Mouse (Mus musculus) Muller cell, postnatal 12 days (primary cell): Measurements from ENCODE around the gene Il34.
A peak's percentile ranks its signal among the peaks of the same experiment; 100 is the strongest.
"Not testable (repeated sequence)": the region's sequence is repeated elsewhere in the genome, so short reads cannot be mapped to it uniquely, and the experiment has no call there.

ENCODE experiments used
- DNase-seq: peaks from one replicate; pipeline ENCODE4 v3.0.0-alpha.2; 2015; ENCODE audit errors: inconsistent ontology term

Gene Il34

DNA sequence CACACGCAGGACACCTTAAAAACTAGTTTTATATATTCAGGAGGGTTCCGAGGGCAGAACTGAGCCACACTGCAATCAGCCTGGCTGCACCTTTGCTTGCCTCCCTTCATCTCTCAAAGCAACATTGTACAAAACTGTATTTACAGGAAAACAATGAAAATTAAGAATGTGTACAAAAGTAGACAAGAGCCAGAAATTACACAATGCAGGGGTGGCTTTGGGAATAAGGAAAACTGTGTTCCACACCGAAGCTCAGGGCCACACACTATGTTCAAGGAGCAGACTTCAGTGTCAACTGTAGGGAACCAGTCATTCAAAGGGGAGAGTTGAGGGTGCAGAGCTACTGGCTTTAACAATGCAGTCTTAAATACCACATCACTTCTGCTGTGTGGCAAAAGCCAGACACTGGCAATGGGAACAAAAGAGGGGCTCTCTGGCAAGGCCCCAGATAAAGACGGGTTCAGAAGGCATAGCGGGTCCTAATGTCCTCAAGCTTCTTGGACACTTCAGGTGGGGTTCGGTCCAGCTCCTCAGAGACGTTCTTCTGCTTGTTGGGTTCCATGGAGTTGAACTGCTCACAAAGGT is 4.8 kb upstream of the Il34 start:
- DNase-seq = no peak

DNA sequence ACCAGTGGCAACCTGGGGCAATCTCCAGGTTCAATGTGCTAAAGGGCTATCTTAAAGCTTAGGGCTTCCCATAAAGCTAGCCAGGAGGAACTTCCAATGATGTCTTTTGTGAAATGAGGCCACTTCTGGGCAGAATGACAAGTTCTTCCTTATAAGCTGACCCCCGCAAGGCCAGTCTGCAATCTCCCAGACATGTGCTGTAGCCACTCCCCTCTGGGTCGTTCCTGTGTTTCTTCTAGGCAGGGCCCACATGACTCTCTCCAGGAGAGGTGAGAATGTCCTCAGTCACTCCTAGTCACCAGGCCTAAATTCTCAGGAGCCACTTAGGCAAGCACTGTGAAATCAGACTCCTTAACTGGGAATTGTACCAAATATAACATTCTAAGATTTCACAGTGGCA is 4.1 kb upstream of the Il34 start:
- DNase-seq = peak; percentile 24

DNA sequence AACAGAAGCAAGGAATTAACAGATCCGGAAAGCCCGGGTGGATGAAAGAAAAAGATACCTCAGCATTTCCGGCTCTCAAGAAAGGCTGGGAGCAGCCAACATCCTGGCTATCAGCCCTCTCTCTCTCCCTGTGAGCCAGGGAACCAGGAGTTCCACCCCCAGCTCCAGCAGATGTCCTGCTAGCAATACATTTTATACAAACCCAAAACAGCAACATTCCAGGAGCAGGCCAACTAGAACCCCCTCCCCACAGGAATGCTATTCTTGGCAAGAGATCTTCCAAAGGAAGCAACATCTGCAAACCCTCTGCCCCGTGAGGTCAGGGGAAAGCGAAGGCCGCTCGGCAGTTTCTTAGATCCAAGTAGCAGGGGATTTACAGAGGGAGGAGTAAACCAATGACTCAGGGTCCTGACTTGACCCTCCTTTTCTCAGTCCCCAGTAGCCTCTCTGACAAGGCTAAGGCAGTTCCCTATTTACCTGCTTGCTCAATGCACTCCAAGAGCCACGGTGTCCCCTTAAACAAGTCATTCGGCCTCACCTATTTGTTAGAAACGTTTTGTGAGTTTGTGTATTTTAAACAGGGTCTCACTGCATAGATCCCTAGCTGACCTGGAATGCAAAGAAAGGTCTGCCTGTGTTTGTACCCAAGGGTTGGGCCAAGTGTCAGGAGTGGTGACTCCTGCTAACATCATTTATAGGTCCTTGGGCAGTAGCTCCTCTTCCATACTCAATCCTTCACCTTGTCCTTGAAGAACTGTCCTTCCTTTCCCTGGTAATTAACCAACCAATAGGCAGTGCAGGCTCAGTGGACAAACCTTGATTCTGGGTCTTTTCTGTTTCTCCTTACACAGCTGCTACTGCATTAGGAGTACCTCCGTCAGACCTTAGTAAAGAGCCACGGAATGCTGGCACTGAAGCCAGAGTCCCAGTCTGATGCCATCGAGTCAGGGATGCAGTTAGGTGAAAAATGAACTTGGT is 3.1 kb upstream of the Il34 start:
- peak; percentile 72 for DNase-seq

DNA sequence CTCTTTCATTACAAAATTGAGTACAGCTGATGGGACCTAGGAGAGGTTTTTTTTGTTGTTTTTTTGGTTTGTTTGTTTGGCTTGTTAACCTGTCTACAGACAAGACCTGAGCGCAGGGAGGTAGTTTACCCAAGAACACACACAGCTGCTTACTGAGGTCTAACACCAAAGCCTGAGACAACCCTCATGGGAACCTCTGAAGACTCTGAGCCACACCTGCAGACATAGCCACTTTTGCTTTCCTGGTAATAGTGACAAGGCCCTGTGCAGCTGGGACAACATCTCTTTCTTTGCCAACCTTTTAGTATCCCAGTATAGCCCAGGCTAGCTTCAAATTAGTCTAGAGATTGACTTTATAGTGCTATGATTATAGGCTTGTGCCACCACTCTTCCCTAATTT is 422 bp upstream of the Il34 start:
- DNase-seq = no peak

DNA sequence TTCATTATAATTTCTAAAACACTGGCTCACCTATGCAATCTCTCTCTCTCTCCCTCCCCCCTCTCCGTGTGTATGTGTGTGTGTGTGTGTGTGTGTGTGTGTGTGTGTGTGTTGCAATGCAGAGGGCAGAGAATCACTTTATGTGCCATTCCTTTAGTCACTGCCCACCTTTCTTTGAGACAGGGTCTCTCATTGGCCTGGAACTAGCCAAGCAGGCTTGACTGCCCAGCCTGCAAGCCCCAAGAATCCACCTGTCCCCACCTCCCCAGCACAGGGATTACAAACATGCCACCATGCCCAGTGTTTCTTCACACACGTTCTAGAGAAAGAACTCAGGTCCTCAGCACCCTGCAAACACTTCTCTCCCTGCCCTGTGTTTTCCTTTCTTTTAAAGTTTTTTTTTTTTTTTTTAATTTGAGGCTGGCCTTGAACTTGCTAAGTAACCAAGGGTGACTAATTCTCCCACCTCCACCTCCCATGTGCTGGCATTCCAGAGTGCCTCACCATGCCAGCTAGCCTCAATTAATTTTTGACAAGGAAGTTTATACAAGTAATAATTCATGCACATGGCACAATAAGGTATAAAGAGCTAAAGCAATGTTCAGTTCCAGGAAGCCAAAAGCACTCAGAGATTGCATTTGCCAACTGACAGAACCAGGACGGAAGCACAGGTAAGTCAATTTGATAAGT is 754 bp downstream of the Il34 start:
- DNase-seq = no peak

DNA sequence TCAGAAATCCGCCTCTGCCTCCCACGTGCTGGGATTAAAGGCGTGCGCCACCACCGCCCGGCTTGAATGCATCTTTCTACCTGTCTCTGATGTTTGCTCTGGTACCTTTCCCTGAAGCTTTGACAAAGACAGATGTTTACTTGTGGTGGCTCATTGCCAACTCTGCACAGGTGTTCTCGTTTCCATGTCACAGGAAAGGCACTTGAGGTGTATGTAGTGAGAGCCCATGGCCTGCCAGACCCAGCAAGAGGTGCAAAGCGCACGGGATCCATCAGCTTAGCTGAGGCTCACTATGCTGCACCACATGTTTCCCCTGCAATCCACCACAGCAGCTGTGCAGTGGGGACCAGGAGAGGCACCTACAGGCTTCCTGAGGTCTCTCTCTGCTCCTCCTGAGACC is 1.9 kb downstream of the Il34 start:
- DNase-seq = no peak

DNA sequence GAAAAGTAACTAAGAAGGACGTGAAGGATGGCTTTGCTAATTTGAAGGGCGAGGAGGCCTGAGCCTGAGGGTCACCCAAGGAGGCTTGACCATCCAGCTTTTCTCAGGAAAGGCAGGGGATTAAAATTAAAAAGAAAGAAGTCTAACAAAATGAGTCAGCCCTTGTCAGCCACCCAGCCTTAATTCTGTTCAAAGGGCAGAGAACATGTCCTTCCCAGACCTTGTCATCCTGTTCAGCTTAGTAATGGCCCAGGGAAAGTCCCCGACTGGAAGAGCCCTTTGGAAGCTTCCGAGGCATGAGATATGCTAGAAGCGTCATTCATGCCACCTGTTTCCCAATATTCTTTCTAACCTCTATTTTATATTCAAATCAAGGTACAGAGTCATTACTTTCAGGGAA is 2.7 kb downstream of the Il34 start:
- DNase-seq = no peak

DNA sequence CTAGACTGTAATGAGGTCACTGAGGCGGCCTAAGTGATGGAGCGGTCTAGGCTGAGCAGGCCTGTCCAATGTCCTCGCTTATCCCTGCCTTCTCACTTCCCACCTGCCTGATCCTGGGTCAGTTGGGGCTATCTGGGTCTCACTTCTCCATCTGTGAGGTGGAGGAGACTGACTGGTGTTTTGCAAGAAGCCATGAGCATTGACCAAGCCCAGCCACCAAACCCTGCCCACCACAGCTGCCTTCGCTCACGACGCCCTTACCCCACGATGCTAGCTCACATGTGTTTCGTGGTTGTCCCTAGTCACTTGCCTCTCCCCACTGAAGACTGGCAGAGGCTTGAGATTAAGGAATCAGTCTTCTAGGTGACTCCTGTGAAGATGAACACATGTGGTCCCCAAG is 8.6 kb downstream of the Il34 start:
- DNase-seq = no peak

DNA sequence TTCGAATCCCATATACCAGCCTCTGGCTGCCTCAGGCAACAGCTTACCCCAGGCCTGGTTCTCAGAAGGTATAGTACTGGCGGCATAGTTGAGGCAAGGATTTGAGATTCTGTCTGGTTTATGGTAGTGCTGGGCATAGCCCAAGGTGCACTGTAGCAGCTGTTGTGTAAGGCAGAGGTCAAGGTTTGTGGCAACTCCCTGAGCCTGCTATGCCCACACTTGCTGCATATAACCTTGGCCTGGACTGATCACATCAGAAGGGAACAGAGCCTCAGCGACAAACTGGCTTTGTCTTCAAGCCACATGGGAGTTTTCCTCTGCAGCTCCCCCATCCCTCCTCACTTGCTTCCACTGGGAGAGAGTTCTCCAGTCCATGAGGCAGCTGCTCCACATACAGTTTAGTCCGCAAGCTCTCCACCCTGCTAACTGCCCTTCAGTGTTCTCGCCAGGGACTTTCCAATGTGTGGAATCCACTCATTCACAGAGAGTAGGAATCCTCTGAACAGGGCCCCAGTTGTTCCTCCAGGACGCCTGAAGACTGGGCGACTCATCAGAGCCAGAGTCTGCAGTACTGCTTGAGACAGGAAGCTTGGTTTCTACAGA is 11.3 kb downstream of the Il34 start:
- peak; percentile 33 for DNase-seq

DNA sequence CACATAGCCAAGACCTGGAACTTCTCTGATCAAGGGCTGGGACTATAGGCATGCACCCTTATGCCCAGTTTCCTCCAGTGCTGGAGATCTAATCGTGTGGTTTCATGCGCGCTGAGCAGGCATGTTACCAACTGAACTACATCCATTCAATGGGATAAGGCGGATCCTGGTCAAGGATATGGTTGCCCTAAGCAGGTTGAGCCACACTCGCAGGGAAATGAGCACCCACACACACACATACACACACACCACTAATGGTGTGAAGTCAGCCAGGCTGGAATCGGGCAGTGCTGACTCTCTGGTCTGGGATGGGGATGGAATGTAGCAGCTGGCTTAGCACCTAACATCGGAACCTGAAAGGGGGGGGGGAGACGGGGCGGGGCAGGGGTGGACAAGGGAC is 11.8 kb downstream of the Il34 start:
- no peak for DNase-seq

DNA sequence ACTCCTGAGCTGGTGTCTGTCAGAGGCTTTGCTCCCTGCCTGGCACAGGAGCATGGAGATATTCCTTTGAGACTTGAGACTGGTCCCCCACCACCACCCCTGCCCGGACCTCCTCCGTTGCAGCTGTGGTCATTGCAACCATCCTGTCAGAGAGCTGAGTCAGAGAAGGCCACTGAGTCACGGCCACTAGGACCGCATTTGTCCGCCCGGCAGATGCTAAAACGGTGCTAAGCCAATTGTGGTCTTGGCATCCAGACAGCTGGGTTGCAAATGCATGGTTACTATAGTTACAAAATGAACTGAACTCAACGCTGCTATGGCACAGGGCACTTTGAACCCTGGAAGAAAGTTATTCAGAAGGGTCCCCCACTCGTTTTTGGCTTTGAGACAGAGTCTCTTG is 12.2 kb downstream of the Il34 start:
- DNase-seq = no peak

DNA sequence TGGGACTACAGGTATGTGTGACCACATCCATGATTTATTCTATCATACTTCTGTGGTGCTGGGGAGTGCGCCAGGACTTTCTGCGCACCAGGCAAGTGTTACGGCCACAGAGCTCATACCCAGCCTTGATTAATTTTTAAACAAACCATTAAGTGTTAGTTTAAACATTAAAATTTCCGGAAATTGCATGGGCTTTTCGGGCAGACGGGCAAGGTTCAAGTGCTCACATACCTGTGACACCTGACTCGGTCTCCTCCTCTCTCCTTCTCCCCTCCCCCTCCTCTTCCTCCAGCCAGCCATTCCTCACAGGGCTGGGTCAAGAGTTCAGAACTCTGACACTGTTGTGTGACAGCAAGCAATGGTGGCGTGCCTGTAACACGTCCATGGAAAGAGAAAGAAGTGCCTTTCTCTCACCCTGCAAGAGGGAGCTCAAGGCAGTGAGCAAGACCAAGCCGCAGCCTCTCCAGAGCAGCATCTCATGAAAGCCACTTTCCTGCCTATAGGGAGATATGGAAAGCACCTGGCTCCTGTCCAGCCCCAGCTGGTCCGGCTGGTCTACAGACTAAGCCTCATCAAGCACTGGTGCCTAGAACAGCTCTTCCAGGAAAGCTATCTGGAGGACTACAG is 13.0 kb downstream of the Il34 start:
- DNase-seq = no peak

DNA sequence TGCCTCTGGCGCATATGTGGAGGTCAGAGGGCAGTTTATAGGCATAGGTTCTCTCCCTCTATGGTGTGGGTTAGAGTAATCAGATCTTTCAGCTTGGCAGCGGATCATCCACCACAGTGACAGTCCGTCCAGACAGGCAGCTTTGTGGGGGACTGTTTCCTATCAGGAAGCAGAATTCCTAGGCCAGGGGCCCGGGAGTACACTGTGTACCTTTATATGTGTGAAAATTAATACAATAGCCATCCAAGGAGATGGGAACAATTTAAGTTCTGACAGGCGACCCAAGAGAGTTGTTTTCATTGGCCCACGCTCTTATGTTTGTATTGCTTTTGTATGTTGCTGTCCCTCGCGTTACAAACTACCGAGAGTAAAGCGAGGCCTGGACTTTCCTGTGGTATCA is 14.6 kb downstream of the Il34 start:
- DNase-seq = no peak

DNA sequence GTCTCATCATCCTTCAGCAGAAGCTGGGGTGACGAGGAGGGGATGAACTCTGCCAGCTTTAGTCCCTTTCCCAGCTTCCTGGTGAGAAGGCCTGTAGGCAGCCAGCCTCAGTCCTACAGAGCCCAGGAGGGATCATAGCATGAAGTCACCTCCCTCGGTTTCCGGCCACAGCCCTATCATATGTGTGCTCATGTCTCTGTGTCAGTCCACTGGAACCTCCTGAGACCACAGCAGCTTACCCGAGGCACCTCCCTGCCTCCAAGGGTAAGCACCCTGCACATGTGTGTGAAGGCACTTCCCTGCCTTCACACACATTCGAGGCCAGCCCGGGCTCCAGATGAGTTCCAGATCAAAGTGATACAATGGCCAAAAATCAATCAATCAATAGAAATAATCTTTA is 15.5 kb downstream of the Il34 start:
- no peak for DNase-seq

DNA sequence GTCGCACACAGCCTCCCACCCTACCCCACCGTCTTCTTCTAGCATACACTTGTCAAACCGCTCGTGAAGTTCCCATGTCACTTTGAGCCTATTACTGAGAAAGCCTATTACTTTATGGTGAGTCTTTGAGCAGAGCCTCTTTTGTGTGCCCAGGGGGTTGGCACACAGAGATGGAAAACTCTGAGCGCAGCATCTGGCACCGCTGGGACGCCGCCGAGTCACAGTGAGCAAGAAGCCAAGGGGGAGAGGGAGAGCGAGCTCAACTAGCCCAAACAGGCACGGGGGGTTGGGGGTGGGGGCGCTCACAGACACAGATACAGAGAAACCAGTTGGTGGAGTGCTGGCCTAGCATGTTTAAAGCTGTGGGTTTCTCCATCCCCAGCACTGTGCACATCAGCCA is 16.2 kb downstream of the Il34 start:
- no peak for DNase-seq

DNA sequence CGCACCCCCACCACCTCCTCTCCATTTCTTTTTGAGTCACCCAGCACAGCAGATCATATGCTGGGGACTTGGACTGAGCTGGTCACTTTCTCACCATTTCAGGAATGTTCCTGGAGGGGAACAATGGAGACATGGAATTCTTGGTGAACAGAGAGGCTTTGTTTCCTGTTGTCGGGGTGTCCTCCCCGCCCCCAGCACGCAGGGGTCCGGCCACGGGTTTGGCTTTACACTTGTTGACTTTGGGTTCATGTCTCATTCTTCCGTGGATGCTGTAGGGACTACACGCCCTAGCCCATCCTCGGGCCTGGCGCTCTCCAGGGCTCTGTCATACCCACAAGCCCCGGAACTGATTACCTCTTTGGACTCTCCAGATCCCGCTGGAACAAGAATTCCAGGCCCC is 16.7 kb downstream of the Il34 start:
- DNase-seq = peak; percentile 89

DNA sequence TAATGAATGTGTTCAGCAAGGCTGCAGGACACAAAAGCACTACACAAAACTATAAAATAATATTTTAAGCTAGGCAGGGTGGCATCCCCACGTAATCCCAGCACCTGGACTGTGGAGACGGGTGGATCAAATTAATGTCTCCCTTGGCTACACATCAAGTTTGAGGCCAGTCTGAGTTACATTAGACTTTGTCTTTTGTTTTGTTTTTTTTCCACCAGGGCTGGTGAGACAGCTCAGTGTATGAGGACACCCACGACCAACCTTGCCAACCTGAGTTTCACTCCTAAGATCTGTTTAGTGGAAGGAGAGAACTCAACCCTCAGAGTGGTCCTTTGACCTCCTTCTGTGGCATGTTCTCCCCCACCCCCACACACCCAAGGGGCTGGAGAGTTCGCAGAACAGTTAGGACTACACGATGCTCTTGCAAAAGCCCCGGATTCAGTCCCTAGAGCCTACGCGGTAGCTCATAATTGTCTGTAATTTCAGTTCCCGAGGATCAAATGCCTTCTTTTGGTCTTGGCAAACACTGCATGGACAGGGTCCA is 18.2 kb downstream of the Il34 start:
- DNase-seq = no peak

DNA sequence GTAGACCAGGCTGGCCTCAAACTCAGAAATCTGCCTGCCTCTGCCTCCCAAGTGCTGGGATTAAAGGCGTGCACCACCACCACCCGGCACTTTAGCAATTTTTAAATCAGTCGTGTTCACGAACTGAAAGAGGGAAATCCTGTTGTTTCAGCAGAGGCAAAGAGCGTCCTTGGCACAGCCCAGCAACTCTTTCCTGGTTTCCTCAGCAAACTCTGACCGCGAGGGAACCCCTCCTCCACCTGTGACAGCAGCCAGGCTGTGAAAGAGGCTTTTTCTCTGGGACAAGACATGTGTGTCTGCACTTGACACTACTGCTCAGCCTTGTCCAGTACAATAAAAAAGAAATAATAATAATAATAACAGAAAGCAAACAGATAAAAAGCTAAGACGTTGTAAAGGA is 18.8 kb downstream of the Il34 start:
- DNase-seq = no peak

DNA sequence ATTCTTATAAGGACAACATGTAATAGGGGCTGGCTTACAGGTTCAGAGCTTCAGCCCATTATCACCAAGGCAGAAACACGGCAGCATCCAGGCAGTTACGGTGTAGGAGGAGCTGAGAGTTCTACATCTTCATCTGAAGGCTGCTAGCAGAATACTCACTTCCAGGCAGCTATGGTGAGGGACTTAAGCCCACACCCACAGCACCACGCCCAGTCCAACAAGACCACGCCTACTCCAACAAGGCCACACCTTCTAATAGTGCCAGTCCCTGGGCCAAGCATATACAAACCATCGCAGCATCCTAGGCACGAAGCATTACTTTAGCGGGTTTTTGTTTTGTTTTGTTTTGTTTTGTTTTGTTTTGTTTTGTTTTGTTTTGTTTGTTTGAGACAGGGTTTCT is 19.2 kb downstream of the Il34 start:
- DNase-seq = not testable (repeated sequence)

DNA sequence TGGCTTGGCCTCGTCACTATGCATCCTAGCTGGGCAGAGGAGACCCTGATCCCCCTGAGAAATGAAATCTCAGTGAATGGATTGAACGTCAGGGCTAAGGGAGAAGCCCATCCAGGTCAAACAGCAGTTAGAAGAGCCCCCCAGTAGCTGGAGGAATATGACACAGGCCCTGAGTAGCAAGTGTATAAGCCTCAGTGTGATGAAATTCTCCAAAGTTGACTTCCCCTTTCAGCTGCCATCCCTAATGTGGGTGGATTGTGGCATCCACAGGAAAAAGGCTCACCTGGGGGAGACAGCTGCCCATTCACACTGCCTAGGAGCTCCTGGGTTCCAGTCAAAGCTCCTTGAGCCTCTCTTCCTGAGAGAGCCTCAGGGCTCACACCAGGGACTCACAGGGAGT is 20.4 kb downstream of the Il34 start:
- no peak for DNase-seq

DNA sequence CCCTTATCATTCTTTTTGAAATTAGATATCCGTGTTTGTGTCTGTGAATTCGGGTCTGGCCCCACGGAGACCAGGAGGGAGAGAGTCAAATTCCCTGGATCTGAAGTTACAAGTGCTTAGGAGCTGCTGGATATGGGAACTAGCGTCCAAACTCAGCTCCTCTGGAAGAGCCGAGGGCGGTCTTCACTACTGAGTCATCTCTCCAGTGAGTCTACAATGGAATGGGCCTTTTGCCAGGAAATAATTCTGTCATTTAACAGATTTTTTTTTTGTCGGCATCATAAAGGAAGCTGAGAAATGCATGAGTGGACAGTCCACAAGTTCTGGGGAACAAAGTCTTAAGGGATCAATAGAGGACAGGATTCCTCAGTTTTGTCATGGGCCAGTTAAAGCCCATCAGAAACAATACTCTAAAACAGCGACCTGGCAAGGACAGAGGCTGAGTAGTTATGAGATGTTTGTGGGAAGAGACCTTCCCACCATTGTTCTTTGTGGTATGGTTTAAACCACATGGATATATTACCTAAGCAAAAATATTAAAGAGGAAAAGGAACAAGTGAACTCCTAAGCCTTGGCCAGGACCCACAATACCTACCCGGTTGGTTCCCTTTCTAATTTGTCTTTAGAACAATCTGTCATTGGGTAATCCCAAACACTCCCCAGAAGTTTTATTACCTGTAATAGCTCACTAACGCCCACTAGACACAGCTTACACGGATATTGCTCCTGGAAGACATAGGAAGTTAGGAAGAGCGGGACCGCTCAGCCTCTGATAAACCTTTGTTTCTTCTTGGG is 25.6 kb downstream of the Il34 start:
- DNase-seq = peak; percentile 92
